ENCODE assay signal across 9 mouse cellular contexts in the genomic region with DNA sequence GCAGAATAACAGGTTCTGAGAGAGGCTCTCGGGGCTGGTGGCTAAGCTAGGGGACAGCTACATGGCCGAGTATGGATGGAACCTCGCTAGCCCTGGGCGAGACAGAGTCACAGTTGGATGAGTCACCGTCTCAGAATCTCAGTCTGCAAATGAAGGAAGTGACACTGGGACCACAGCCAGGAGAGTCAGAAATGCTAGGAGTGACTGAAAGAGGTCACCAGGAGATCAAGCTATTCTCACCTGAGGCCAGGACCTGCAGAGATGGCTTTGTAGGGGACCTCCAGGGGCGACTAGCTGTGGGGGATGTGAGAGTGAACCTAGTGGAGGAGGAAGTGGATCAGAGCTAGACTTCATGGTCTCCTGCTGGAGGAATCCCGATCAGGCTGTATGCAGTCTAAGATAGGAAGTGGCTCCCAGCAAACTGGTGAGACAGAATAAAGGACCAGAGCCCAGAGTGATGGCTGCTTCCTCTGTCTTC.
DNase-seq lines count a peak whose midpoint lies in the region; ATAC-seq lines count a peak whose summit lies in the region.
"Had no signal": no experiment of that assay in that cellular context is flagged by ENCODE, and none has a peak within 500 bp of the region (broad histone marks: within the 10 kb centered on the region; RNA-seq: fewer than 3 reads in every experiment).

No protein-coding gene starts in this region.

- H3K36me3 ChIP-seq in heart, embryonic 10.5 days = no peaks in the 10 kb centered on the region
- no peaks in the 10 kb centered on the region for H3K36me3 ChIP-seq in hindbrain, embryonic 14.5 days (replicated peaks; ENCODE audit: control insufficient read depth, insufficient read depth)
- H3K36me3 ChIP-seq: stomach, embryonic 15.5 days had no signal

- WGBS in heart, embryonic 10.5 days = 45% methylated on average over 7 of the region's 7 CpGs
- WGBS in large intestine, adult 2 months = 14% methylated on average over 7 of the region's 7 CpGs
- WGBS in hindbrain, embryonic 14.5 days = 77% methylated on average over 7 of the region's 7 CpGs

- no peak overlapping the region for H3K4me3 ChIP-seq in heart, embryonic 10.5 days
- no peak overlapping the region for H3K4me3 ChIP-seq in hindbrain, embryonic 14.5 days (replicated peaks; ENCODE audit: low read length)
- H3K4me3 ChIP-seq: erythroblast, embryonic 14.5 days; stomach, embryonic 15.5 days had no signal

- H3K27me3 ChIP-seq in heart, embryonic 10.5 days (ENCODE audit: insufficient read depth, poor library complexity, severe bottlenecking) = no peaks in the 10 kb centered on the region
- no peaks in the 10 kb centered on the region for H3K27me3 ChIP-seq in hindbrain, embryonic 14.5 days (ENCODE audit: control insufficient read depth, insufficient read depth, low read length)
- H3K27me3 ChIP-seq: stomach, embryonic 15.5 days had no signal

- no peak overlapping the region for H3K4me2 ChIP-seq in hindbrain, embryonic 14.5 days (replicated peaks)
- H3K4me2 ChIP-seq: stomach, embryonic 15.5 days had no signal

- DNase-seq in urinary bladder, postnatal 36 days (ENCODE audit: low spot score in 2 of 2) = peak; percentile 49 to 69
- DNase-seq in urinary bladder, postnatal 10 days (ENCODE audit: low spot score) = no peak
- DNase-seq in heart, embryonic 10.5 days (ENCODE audit: low spot score) = no peak
- peak; percentile 67 for DNase-seq in large intestine, adult 2 months (ENCODE audit: low read depth, low spot score)
- no peak for DNase-seq in testis, postnatal 14 days (ENCODE audit: low spot score)
- DNase-seq in spleen, adult 18-20 months = no peak
- DNase-seq in hindbrain, embryonic 14.5 days (ENCODE audit: low spot score) = no peak

- H3K9ac ChIP-seq in hindbrain, embryonic 14.5 days = no peak overlapping the region
- H3K9ac ChIP-seq: stomach, embryonic 15.5 days had no signal

- ATAC-seq in hindbrain, embryonic 14.5 days (ENCODE audit: low FRiP score) = no peak

- no peaks in the 10 kb centered on the region for H3K9me3 ChIP-seq in heart, embryonic 10.5 days
- no peaks in the 10 kb centered on the region for H3K9me3 ChIP-seq in hindbrain, embryonic 14.5 days (ENCODE audit: control insufficient read depth, low read length)
- H3K9me3 ChIP-seq: stomach, embryonic 15.5 days had no signal

- peak overlapping the region; percentile 30; the same call in 1 of the 2 replicates for H3K27ac ChIP-seq in heart, embryonic 10.5 days
- H3K27ac ChIP-seq in hindbrain, embryonic 14.5 days = no peak overlapping the region
- H3K27ac ChIP-seq: stomach, embryonic 15.5 days had no signal

- H3K4me1 ChIP-seq in heart, embryonic 10.5 days = 0 out of 2 replicates have a peak, but pooled peaks cover 9% of the 10 kb centered on the region
- no peaks in the 10 kb centered on the region for H3K4me1 ChIP-seq in hindbrain, embryonic 14.5 days (replicated peaks; ENCODE audit: control insufficient read depth, insufficient read depth, low read length)
- H3K4me1 ChIP-seq: stomach, embryonic 15.5 days had no signal

Comparison
In these comparisons a context has a peak if more than half of its experiments do, and no peak if none do; other contexts are left out.
1. DNase-seq: peak in urinary bladder, postnatal 36 days (2 of 2) and large intestine, adult 2 months (single experiment); none in urinary bladder, postnatal 10 days (single experiment), heart, embryonic 10.5 days (single experiment), testis, postnatal 14 days (single experiment), spleen, adult 18-20 months (0 of 2) and hindbrain, embryonic 14.5 days (single experiment).